Mouse (Mus musculus): ENCODE data around the gene Zfp2. TPM values are rescaled to one million over a fixed set of nuclear protein-coding genes. Genes with fewer than 3 reads are reported as not detected.
A peak's percentile ranks its signal among the peaks of the same experiment; 100 is the strongest.

The Zfp2 gene
- polyA plus RNA-seq, 1 experiment from 2014 or later = 55.8 TPM

GRCm38 (mm10) chr11:50931451-50931866 lies 15.5 kb upstream of the Zfp2 start, which contains the start of gene Zfp354b:
TSS of gene Zfp354b (minus strand) at chr11:50931633.
- Histone ChIP-seq H3K36me3 (ENCODE audit: control insufficient read depth, insufficient read depth, low read length) (no peaks in the 10 kb centered on the region), H3K9me3 (ENCODE audit: control insufficient read depth, low read length) (no peaks in the 10 kb centered on the region), H3K9ac (replicated peaks; ENCODE audit: low read depth, low read length) (peak within 1 kb of the TSS; percentile 72), H3K4me3 (ENCODE audit: low read depth, low read length) (peak within 1 kb of the TSS; percentile 62), H3K4me2 (ENCODE audit: low read depth, low read length) (peak within 1 kb of the TSS; percentile 95), H3K27ac (ENCODE audit: low read depth, low read length) (peak within 1 kb of the TSS; percentile 83), H3K4me1 (ENCODE audit: control insufficient read depth, insufficient read depth, low read length) (0 out of 2 replicates have a peak, but pooled peaks cover 5% of the 10 kb centered on the region), H3K27me3 (ENCODE audit: control insufficient read depth, insufficient read depth, low read length) (no peaks in the 10 kb centered on the region)
- 1% methylated on average over 18 of the region's 18 CpGs for WGBS
- peak; percentile 97 for ATAC-seq (ENCODE audit: low read depth)

- H3K4me1 ChIP-seq (ENCODE audit: control insufficient read depth, insufficient read depth, low read length) = 0 out of 2 replicates have a peak, but pooled peaks cover 5% of the 10 kb centered on the region
- H3K27me3 ChIP-seq (ENCODE audit: control insufficient read depth, insufficient read depth, low read length) = no peaks in the 10 kb centered on the region
- peak overlapping the region; percentile 72 for H3K9ac ChIP-seq (replicated peaks; ENCODE audit: low read depth, low read length)
- ATAC-seq (ENCODE audit: low read depth) = peak; percentile 81
- peak overlapping the region; percentile 95 for H3K4me2 ChIP-seq (ENCODE audit: low read depth, low read length)
- peak overlapping the region; percentile 83 for H3K27ac ChIP-seq (ENCODE audit: low read depth, low read length)
- H3K9me3 ChIP-seq (ENCODE audit: control insufficient read depth, low read length) = no peaks in the 10 kb centered on the region
- 1% methylated on average over 16 of the region's 16 CpGs for WGBS
- H3K4me3 ChIP-seq (ENCODE audit: low read depth, low read length) = peak overlapping the region; percentile 62
- H3K36me3 ChIP-seq (ENCODE audit: control insufficient read depth, insufficient read depth, low read length) = no peaks in the 10 kb centered on the region
Measured at GRCm38 (mm10) chr11:50931021-50931420, 15.1 kb upstream of the Zfp2 start.

- peak overlapping the region; percentile 72 for H3K9ac ChIP-seq (replicated peaks; ENCODE audit: low read depth, low read length)
Measured at GRCm38 (mm10) chr11:50930469-50931014, 14.6 kb upstream of the Zfp2 start.

DNA sequence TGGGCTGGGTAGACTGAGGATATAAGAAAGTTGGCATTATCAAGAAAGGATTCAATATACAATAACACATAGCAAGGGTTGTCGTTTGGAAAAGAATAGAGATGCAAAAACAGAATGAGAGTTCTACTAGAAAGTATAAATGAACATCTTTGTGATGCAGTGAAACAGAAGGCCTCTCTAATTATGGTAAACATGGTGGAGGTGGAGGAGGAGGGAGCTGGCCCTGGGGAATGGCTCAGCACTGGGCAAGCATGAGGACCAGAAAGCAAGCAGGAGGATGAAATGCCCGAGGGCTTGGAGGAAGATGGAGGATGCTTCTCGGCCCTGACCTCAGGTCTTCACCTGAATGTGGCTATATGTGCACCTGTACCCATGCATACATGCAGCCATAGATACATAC lies 1.5 kb downstream of the Zfp2 start:
- no peak overlapping the region for H3K4me3 ChIP-seq (ENCODE audit: low read depth, low read length)
- WGBS = 89% methylated on average over 3 of the region's 3 CpGs

More at GRCm38 (mm10) chr11:50930469-50931014, 14.6 kb upstream of the Zfp2 start:
- Histone ChIP-seq H3K4me3 (ENCODE audit: low read depth, low read length) (peak overlapping the region; percentile 62), H3K27me3 (ENCODE audit: control insufficient read depth, insufficient read depth, low read length) (no peaks in the 10 kb centered on the region), H3K4me2 (ENCODE audit: low read depth, low read length) (peak overlapping the region; percentile 95), H3K27ac (ENCODE audit: low read depth, low read length) (peak overlapping the region; percentile 83), H3K36me3 (ENCODE audit: control insufficient read depth, insufficient read depth, low read length) (no peaks in the 10 kb centered on the region), H3K4me1 (ENCODE audit: control insufficient read depth, insufficient read depth, low read length) (0 out of 2 replicates have a peak, but pooled peaks cover 5% of the 10 kb centered on the region), H3K9me3 (ENCODE audit: control insufficient read depth, low read length) (no peaks in the 10 kb centered on the region)
- ATAC-seq (ENCODE audit: low read depth) = no peak
- 21% methylated on average over 14 of the region's 14 CpGs for WGBS

GRCm38 (mm10) chr11:50913301-50913700 lies 2.7 kb downstream of the Zfp2 start:
- H3K27me3 ChIP-seq (ENCODE audit: control insufficient read depth, insufficient read depth, low read length) = no peaks in the 10 kb centered on the region
- no peak overlapping the region for H3K4me3 ChIP-seq (ENCODE audit: low read depth, low read length)
- H3K9me3 ChIP-seq (ENCODE audit: control insufficient read depth, low read length) = peaks cover 23% of the 10 kb centered on the region; the same call in 1 of the 2 replicates
- no peak overlapping the region for H3K4me2 ChIP-seq (ENCODE audit: low read depth, low read length)
- H3K36me3 ChIP-seq (ENCODE audit: control insufficient read depth, insufficient read depth, low read length) = peaks cover 39% of the 10 kb centered on the region
- no peak overlapping the region for H3K27ac ChIP-seq (ENCODE audit: low read depth, low read length)
- 92% methylated on average over 1 of the region's 1 CpGs for WGBS
- peaks cover 5% of the 10 kb centered on the region; the same call in 1 of the 2 replicates for H3K4me1 ChIP-seq (ENCODE audit: control insufficient read depth, insufficient read depth, low read length)
- no peak for ATAC-seq (ENCODE audit: low read depth)
- H3K9ac ChIP-seq (replicated peaks; ENCODE audit: low read depth, low read length) = no peak overlapping the region

More for the DNA sequence above, 1.5 kb downstream of the Zfp2 start:
- H3K4me1 ChIP-seq (ENCODE audit: control insufficient read depth, insufficient read depth, low read length) = peaks cover 5% of the 10 kb centered on the region; the same call in 1 of the 2 replicates
- peak overlapping the region; percentile 40 for H3K4me2 ChIP-seq (ENCODE audit: low read depth, low read length)
- ATAC-seq (ENCODE audit: low read depth) = no peak
- H3K9ac ChIP-seq (replicated peaks; ENCODE audit: low read depth, low read length) = no peak overlapping the region
- no peaks in the 10 kb centered on the region for H3K27me3 ChIP-seq (ENCODE audit: control insufficient read depth, insufficient read depth, low read length)
- H3K36me3 ChIP-seq (ENCODE audit: control insufficient read depth, insufficient read depth, low read length) = peaks cover 28% of the 10 kb centered on the region
- H3K27ac ChIP-seq (ENCODE audit: low read depth, low read length) = no peak overlapping the region
- H3K9me3 ChIP-seq (ENCODE audit: control insufficient read depth, low read length) = peaks cover 18% of the 10 kb centered on the region; the same call in 1 of the 2 replicates

DNA sequence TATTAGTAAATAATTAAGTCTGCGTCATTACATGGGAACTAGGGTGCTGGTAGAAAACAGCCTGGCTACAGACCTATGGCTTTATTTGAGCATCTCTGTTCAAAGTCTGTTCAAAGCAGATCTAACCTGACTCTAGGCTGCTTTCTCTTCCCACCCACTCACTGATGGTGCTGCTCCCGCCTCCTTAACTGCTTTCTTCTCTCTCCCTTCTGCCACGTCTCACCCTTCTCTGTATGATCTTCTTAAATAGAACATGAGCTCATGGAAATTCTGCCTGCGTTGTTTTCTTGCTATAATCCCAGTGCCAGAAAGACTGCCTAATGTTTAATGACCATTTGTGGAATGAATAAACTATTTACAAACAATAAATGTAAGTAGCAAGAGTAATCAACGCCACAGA lies 7.8 kb downstream of the Zfp2 start:
- Histone ChIP-seq H3K27ac (ENCODE audit: low read depth, low read length) (no peak overlapping the region), H3K9ac (replicated peaks; ENCODE audit: low read depth, low read length) (no peak overlapping the region), H3K4me1 (ENCODE audit: control insufficient read depth, insufficient read depth, low read length) (no peaks in the 10 kb centered on the region), H3K4me3 (ENCODE audit: low read depth, low read length) (no peak overlapping the region), H3K4me2 (ENCODE audit: low read depth, low read length) (no peak overlapping the region), H3K27me3 (ENCODE audit: control insufficient read depth, insufficient read depth, low read length) (no peaks in the 10 kb centered on the region), H3K9me3 (ENCODE audit: control insufficient read depth, low read length) (peaks cover 48% of the 10 kb centered on the region), H3K36me3 (ENCODE audit: control insufficient read depth, insufficient read depth, low read length) (peaks cover 86% of the 10 kb centered on the region)
- WGBS = 86% methylated on average over 5 of the region's 5 CpGs
- ATAC-seq (ENCODE audit: low read depth) = no peak

GRCm38 (mm10) chr11:50897359-50897758 lies 18.6 kb downstream of the Zfp2 start:
- H3K4me3 ChIP-seq (ENCODE audit: low read depth, low read length) = no peak overlapping the region
- no peaks in the 10 kb centered on the region for H3K27me3 ChIP-seq (ENCODE audit: control insufficient read depth, insufficient read depth, low read length)
- H3K4me2 ChIP-seq (ENCODE audit: low read depth, low read length) = no peak overlapping the region
- ATAC-seq (ENCODE audit: low read depth) = no peak
- WGBS = 84% methylated on average over 1 of the region's 1 CpGs
- H3K4me1 ChIP-seq (ENCODE audit: control insufficient read depth, insufficient read depth, low read length) = no peaks in the 10 kb centered on the region
- H3K9me3 ChIP-seq (ENCODE audit: control insufficient read depth, low read length) = peaks cover 29% of the 10 kb centered on the region
- peaks cover 28% of the 10 kb centered on the region for H3K36me3 ChIP-seq (ENCODE audit: control insufficient read depth, insufficient read depth, low read length)
- no peak overlapping the region for H3K9ac ChIP-seq (replicated peaks; ENCODE audit: low read depth, low read length)
- H3K27ac ChIP-seq (ENCODE audit: low read depth, low read length) = no peak overlapping the region

DNA sequence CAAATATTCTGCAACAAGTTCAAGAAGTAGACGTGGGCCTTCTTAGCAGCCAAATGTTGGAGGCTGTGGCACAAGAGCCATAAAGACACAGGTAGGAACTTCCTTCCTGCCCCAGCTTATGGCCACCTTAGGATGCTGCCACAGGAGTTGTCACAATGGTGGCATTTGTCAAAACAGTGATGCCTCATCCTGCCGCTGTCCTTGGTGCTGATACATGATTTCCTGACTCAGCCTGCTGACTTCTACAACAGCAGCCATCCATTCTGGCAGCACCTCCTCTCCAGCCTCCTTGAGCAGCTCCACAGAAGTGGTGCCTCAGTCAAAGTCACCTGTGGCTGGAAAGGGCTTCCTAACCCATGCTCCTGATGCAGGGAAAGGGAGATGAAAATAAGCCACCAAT lies 23.5 kb downstream of the Zfp2 start:
- Histone ChIP-seq H3K27me3 (ENCODE audit: control insufficient read depth, insufficient read depth, low read length) (no peaks in the 10 kb centered on the region), H3K36me3 (ENCODE audit: control insufficient read depth, insufficient read depth, low read length) (no peaks in the 10 kb centered on the region), H3K4me1 (ENCODE audit: control insufficient read depth, insufficient read depth, low read length) (no peaks in the 10 kb centered on the region), H3K27ac (ENCODE audit: low read depth, low read length) (no peak overlapping the region), H3K9me3 (ENCODE audit: control insufficient read depth, low read length) (peaks cover 5% of the 10 kb centered on the region), H3K4me2 (ENCODE audit: low read depth, low read length) (no peak overlapping the region), H3K4me3 (ENCODE audit: low read depth, low read length) (no peak overlapping the region), H3K9ac (replicated peaks; ENCODE audit: low read depth, low read length) (no peak overlapping the region)
- 51% methylated on average over 2 of the region's 2 CpGs for WGBS
- no peak for ATAC-seq (ENCODE audit: low read depth)

DNA sequence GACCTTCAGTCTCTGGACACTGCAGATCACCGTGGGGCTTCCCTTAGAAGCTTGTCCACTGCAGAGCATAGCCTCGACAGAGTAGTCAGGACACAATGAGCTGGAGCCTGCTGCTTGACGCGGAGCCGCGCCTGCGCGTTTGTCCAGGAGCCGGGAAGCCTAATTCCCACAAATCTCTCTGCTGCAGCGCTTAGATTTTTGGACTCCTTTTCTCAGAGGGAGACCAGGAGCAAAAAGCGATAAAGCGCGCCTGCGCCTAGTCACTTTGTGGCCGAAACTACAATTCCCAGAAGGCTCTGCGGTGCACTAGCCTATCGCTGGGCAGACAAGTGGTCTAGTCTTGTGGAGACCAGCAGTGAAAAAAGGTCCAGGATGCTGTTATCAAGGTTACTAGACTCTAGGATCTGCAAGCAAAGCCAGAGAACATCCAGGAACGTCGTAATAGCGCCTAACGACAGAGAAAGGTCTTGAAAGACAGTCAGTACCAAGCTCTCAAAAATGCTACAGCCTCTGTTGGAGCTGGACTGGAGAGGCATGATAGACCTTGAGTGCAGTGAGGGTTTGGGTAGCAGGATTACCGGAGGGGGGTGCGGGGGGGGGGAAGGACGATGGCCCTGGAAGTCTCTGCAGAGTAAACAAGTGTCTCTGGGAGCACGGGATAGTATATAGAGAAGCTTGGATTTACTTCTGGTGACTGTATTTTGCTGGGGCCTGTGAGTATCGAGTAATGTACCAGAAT lies 28.4 kb downstream of the Zfp2 start, which contains the start of gene Zfp454:
Gene Zfp454 (minus strand): TSS at position 262 of the 739 bp plus-strand sequence.
- peak; percentile 96 for ATAC-seq (ENCODE audit: low read depth)
- 6% methylated on average over 26 of the region's 26 CpGs for WGBS

More for the DNA sequence above, 28.4 kb downstream of the Zfp2 start, which contains the start of gene Zfp454:
- Histone ChIP-seq H3K27ac (ENCODE audit: low read depth, low read length) (peak within 1 kb of the TSS; percentile 76), H3K4me2 (ENCODE audit: low read depth, low read length) (peak within 1 kb of the TSS; percentile 74), H3K27me3 (ENCODE audit: control insufficient read depth, insufficient read depth, low read length) (no peaks in the 10 kb centered on the region), H3K9me3 (ENCODE audit: control insufficient read depth, low read length) (peaks cover 4% of the 10 kb centered on the region; the same call in 1 of the 2 replicates), H3K9ac (replicated peaks; ENCODE audit: low read depth, low read length) (peak within 1 kb of the TSS; percentile 60), H3K36me3 (ENCODE audit: control insufficient read depth, insufficient read depth, low read length) (peaks cover 9% of the 10 kb centered on the region; the same call in 1 of the 2 replicates), H3K4me1 (ENCODE audit: control insufficient read depth, insufficient read depth, low read length) (peaks cover 7% of the 10 kb centered on the region; the same call in 1 of the 2 replicates), H3K4me3 (ENCODE audit: low read depth, low read length) (peak within 1 kb of the TSS; percentile 48)

Data from neural tube, embryonic 14.5 days (tissue).